Mouse (Mus musculus) embryonic facial prominence, embryonic 15.5 days (tissue): ENCODE measurements around the gene Olfr736. TPM values are rescaled to one million over a fixed set of nuclear protein-coding genes. Genes with fewer than 3 reads are reported as not detected.

ENCODE experiments used
- ATAC-seq: fragments of 200-750 bp; cut with Nextera tagmentation; 2 replicates; pipeline ENCODE4 v1.8.0; 2017; ENCODE audit warnings: low read depth, moderate TSS enrichment; ENCODE audit not compliant: insufficient number of reproducible peaks, low FRiP score, low TSS enrichment
- H3K27ac ChIP-seq: fragments of 300-500 bp; sonication (generic); replicated peaks from 2 replicates; pipeline ENCODE4 v1.5.1; 2015; ENCODE audit warnings: mild to moderate bottlenecking, inconsistent platforms
- H3K27me3 ChIP-seq: fragments of 300-500 bp; sonication (generic); 2 replicates; pipeline ENCODE4 v1.6.1; 2015; ENCODE audit warnings: inconsistent platforms
- H3K36me3 ChIP-seq: fragments of 300-500 bp; sonication (generic); 2 replicates; pipeline ENCODE4 v1.6.1; 2015; ENCODE audit warnings: mild to moderate bottlenecking, inconsistent platforms
- H3K4me1 ChIP-seq: fragments of 300-500 bp; sonication (generic); 2 replicates; pipeline ENCODE4 v1.6.1; 2015; ENCODE audit warnings: inconsistent platforms
- H3K4me2 ChIP-seq: fragments of 300-500 bp; sonication (generic); replicated peaks from 2 replicates; pipeline ENCODE4 v1.6.1; 2015; ENCODE audit warnings: mild to moderate bottlenecking, inconsistent platforms
- H3K4me3 ChIP-seq: fragments of 300-500 bp; sonication (generic); replicated peaks from 2 replicates; pipeline ENCODE4 v1.5.1; 2015; ENCODE audit warnings: mild to moderate bottlenecking, inconsistent platforms
- H3K9ac ChIP-seq: fragments of 300-500 bp; sonication (generic); 2 replicates; pipeline ENCODE4 v1.6.1; 2015; ENCODE audit warnings: inconsistent platforms
- H3K9me3 ChIP-seq: fragments of 300-500 bp; sonication (generic); replicated peaks from 2 replicates; pipeline ENCODE4 v1.6.1; 2016; ENCODE audit warnings: inconsistent platforms
- WGBS: fragments of 180-500 bp; shearing (Covaris S2); methylation state at CpG from one replicate; pipeline ENCODE4 v1.1.7; 2015; 5-methylcytosine and 5-hydroxymethylcytosine counted together
- polyA plus RNA-seq: library from polyadenylated mRNA; unstranded; fragments of >200 nt; fragmentation: Nextera tagmentation; extraction: Ambion mirVana; gene quantifications from 2 replicates; pipeline ENCODE4 v1.2.1, GENCODE M21; 2015

Gene Olfr736
- 0.21 TPM in 1 of 2 replicates, not detected in the other for polyA plus RNA-seq

- Histone ChIP-seq H3K27ac (no peak within 1 kb of the TSS), H3K36me3 (no peaks in the 10 kb centered on the region), H3K4me3 (no peak within 1 kb of the TSS), H3K9me3 (no peaks in the 10 kb centered on the region), H3K4me1 (no peaks in the 10 kb centered on the region), H3K9ac (no peak within 1 kb of the TSS), H3K27me3 (no peaks in the 10 kb centered on the region), H3K4me2 (no peak within 1 kb of the TSS)
- ATAC-seq: no peak
- WGBS: 80% methylated on average over 2 of the region's 2 CpGs
These were observed at the start of gene Olfr736 for GRCm38 (mm10) chr14:50380863-50381262. Gene Olfr736, plus strand, starts transcription at chr14:50381163.

- Histone ChIP-seq H3K4me2 (no peak within 1 kb of the TSS), H3K4me1 (no peaks in the 10 kb centered on the region), H3K36me3 (no peaks in the 10 kb centered on the region), H3K4me3 (no peak within 1 kb of the TSS), H3K27me3 (no peaks in the 10 kb centered on the region), H3K9ac (no peak within 1 kb of the TSS), H3K9me3 (no peaks in the 10 kb centered on the region), H3K27ac (no peak within 1 kb of the TSS)
- ATAC-seq: no peak
- 83% methylated on average over 2 of the region's 2 CpGs for WGBS
These were observed 32.2 kb upstream of the Olfr736 start, which contains the start of gene Olfr735 for GRCm38 (mm10) chr14:50348796-50349195. Gene Olfr735, minus strand, starts transcription at chr14:50348872.

- WGBS: 52% methylated on average over 3 of the region's 3 CpGs
- ATAC-seq: no peak
- Histone ChIP-seq H3K27ac (no peak overlapping the region), H3K4me2 (no peak overlapping the region), H3K9ac (no peak overlapping the region), H3K36me3 (no peaks in the 10 kb centered on the region), H3K4me3 (no peak overlapping the region), H3K27me3 (no peaks in the 10 kb centered on the region), H3K4me1 (no peaks in the 10 kb centered on the region), H3K9me3 (no peaks in the 10 kb centered on the region)
These were observed 28.5 kb upstream of the Olfr736 start for GRCm38 (mm10) chr14:50352438-50352837.

GRCm38 (mm10) chr14:50356725-50357124 is 24.2 kb upstream of the Olfr736 start:
- 86% methylated on average over 2 of the region's 2 CpGs for WGBS
- Histone ChIP-seq H3K4me2 (no peak overlapping the region), H3K4me3 (no peak overlapping the region), H3K4me1 (no peaks in the 10 kb centered on the region), H3K36me3 (no peaks in the 10 kb centered on the region), H3K9me3 (no peaks in the 10 kb centered on the region), H3K9ac (no peak overlapping the region), H3K27ac (no peak overlapping the region), H3K27me3 (no peaks in the 10 kb centered on the region)
- no peak for ATAC-seq

- 67% methylated on average over 2 of the region's 2 CpGs for WGBS
- Histone ChIP-seq H3K9me3 (no peaks in the 10 kb centered on the region), H3K4me3 (no peak within 1 kb of the TSS), H3K9ac (no peak within 1 kb of the TSS), H3K27me3 (no peaks in the 10 kb centered on the region), H3K36me3 (no peaks in the 10 kb centered on the region), H3K4me2 (no peak within 1 kb of the TSS), H3K4me1 (no peaks in the 10 kb centered on the region), H3K27ac (no peak within 1 kb of the TSS)
- ATAC-seq: no peak
These were observed 23.4 kb upstream of the Olfr736 start, which contains the start of gene Tlr11 for GRCm38 (mm10) chr14:50357593-50357992. Gene Tlr11, plus strand, starts transcription at chr14:50357914.

- WGBS: 72% methylated on average over 3 of the region's 3 CpGs
- H3K36me3 ChIP-seq: no peaks in the 10 kb centered on the region
These were observed 20.5 kb upstream of the Olfr736 start for GRCm38 (mm10) chr14:50360480-50360879.

GRCm38 (mm10) chr14:50363561-50363960 is 17.4 kb upstream of the Olfr736 start:
- 76% methylated on average over 2 of the region's 2 CpGs for WGBS
- Histone ChIP-seq H3K4me2 (no peak overlapping the region), H3K27ac (no peak overlapping the region), H3K9ac (no peak overlapping the region), H3K4me1 (no peaks in the 10 kb centered on the region), H3K4me3 (no peak overlapping the region), H3K36me3 (no peaks in the 10 kb centered on the region), H3K9me3 (no peaks in the 10 kb centered on the region), H3K27me3 (no peaks in the 10 kb centered on the region)
- no peak for ATAC-seq

More at GRCm38 (mm10) chr14:50360480-50360879, 20.5 kb upstream of the Olfr736 start:
- Histone ChIP-seq H3K27ac (no peak overlapping the region), H3K4me1 (no peaks in the 10 kb centered on the region), H3K9me3 (no peaks in the 10 kb centered on the region), H3K27me3 (no peaks in the 10 kb centered on the region), H3K9ac (no peak overlapping the region), H3K4me2 (no peak overlapping the region), H3K4me3 (no peak overlapping the region)
- ATAC-seq: no peak

GRCm38 (mm10) chr14:50407268-50407667 is 26.3 kb downstream of the Olfr736 start, which contains the start of gene Olfr738:
Gene Olfr738, plus strand, starts transcription at chr14:50407568.
- Histone ChIP-seq H3K36me3 (no peaks in the 10 kb centered on the region), H3K4me3 (no peak within 1 kb of the TSS), H3K4me1 (no peaks in the 10 kb centered on the region), H3K4me2 (no peak within 1 kb of the TSS), H3K27me3 (no peaks in the 10 kb centered on the region), H3K9ac (no peak within 1 kb of the TSS), H3K27ac (no peak within 1 kb of the TSS), H3K9me3 (no peaks in the 10 kb centered on the region)
- WGBS: 67% methylated on average over 1 of the region's 1 CpGs
- ATAC-seq: no peak

- H3K4me3 ChIP-seq: no peak within 1 kb of the TSS
- no peak within 1 kb of the TSS for H3K4me2 ChIP-seq
- H3K36me3 ChIP-seq: no peaks in the 10 kb centered on the region
- H3K9me3 ChIP-seq: no peaks in the 10 kb centered on the region
- 62% methylated on average over 2 of the region's 2 CpGs for WGBS
- no peaks in the 10 kb centered on the region for H3K4me1 ChIP-seq
- no peak within 1 kb of the TSS for H3K27ac ChIP-seq
- no peak for ATAC-seq
- no peak within 1 kb of the TSS for H3K9ac ChIP-seq
- no peaks in the 10 kb centered on the region for H3K27me3 ChIP-seq
These were observed 37.4 kb downstream of the Olfr736 start, which contains the start of gene Olfr739 for GRCm38 (mm10) chr14:50418326-50418725. Gene Olfr739, plus strand, starts transcription at chr14:50418626.

Other genes starting within 250 kb of the Olfr736 start
- gene Olfr728, start 238.5 kb upstream of the Olfr736 start, polyA plus RNA-seq: not detected in 2 replicates
- not detected in 2 replicates for gene Olfr729, start 228.3 kb upstream of the Olfr736 start, polyA plus RNA-seq
- gene Olfr730, start 193.0 kb upstream of the Olfr736 start, polyA plus RNA-seq: not detected in 2 replicates
- not detected in 2 replicates for gene Olfr731, start 139.3 kb upstream of the Olfr736 start, polyA plus RNA-seq
- not detected in 2 replicates for gene Olfr732, start 97.0 kb upstream of the Olfr736 start, polyA plus RNA-seq
- gene Olfr733, start 79.6 kb upstream of the Olfr736 start, polyA plus RNA-seq: not detected in 2 replicates
- gene Olfr734, start 54.4 kb upstream of the Olfr736 start, polyA plus RNA-seq: not detected in 2 replicates
- not detected in 2 replicates for gene Olfr735, start 32.3 kb upstream of the Olfr736 start, polyA plus RNA-seq
- not detected in 2 replicates for gene Tlr11, start 23.2 kb upstream of the Olfr736 start, polyA plus RNA-seq
- gene Olfr738, start 26.4 kb downstream of the Olfr736 start, polyA plus RNA-seq: 0.13 and 0.17 TPM in 2 replicates
- gene Olfr739, start 37.5 kb downstream of the Olfr736 start, polyA plus RNA-seq: 0.20 and 0.24 TPM in 2 replicates
- gene Olfr740, start 64.4 kb downstream of the Olfr736 start, polyA plus RNA-seq: 0.05 TPM in 1 of 2 replicates, not detected in the other
- gene Olfr741, start 91.6 kb downstream of the Olfr736 start, polyA plus RNA-seq: not detected in 2 replicates
- gene Olfr742, start 122.4 kb downstream of the Olfr736 start, polyA plus RNA-seq: not detected in 2 replicates
- gene Olfr743, start 140.7 kb downstream of the Olfr736 start, polyA plus RNA-seq: not detected in 2 replicates
- 0.15 and 0.25 TPM in 2 replicates for gene Olfr744, start 233.7 kb downstream of the Olfr736 start, polyA plus RNA-seq